Mouse (Mus musculus): ENCODE data around the gene Nenf. TPM values are rescaled to one million over a fixed set of nuclear protein-coding genes. Genes with fewer than 3 reads are reported as not detected.

The Nenf gene
- polyA plus RNA-seq (2015; fragmentation: Nextera tagmentation; extraction: Ambion mirVana), result 93.6 and 98.5 TPM in 2 replicates

GRCm38 (mm10) chr1:191317591-191318196, at the start of gene Nenf:
Nenf (minus strand) TSS chr1:191318194.
- Histone ChIP-seq H3K4me2 (peak within 1 kb of the TSS; percentile 81), H3K9me3 (replicated peaks) (no peaks in the 10 kb centered on the region), H3K36me3 (no peaks in the 10 kb centered on the region), H3K4me3 (replicated peaks) (peak within 1 kb of the TSS; percentile 70), H3K27ac (peak within 1 kb of the TSS; percentile 85), H3K27me3 (no peaks in the 10 kb centered on the region), H3K4me1 (peaks cover 15% of the 10 kb centered on the region), H3K9ac (peak within 1 kb of the TSS; percentile 85)
- peak; percentile 95 for ATAC-seq (replicated peaks; ENCODE audit: low FRiP score)
- under 1% methylated on average over 54 of the region's 54 CpGs for WGBS

DNA sequence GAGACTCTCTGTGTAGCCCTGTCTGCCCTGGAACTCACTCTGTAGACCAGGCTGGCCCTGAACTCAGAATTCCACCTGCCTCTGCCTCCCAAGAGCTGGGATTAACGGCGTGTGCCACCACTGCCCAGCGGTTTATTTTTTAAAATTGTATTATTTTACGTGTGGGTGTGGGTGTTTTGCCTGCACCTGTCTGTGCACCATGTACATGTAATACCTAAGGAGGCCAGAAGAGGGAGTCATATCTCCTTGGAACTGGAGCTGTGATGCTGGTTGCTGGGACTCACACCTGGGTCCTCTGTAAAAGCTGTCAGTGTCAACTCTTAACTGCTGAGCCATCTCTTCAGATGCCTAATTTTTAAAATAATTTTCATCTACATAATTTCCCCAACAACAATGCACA, 46.5 kb upstream of the Nenf start:
- no peak overlapping the region for H3K4me3 ChIP-seq (replicated peaks)
- peaks cover 50% of the 10 kb centered on the region for H3K36me3 ChIP-seq
- H3K9me3 ChIP-seq (replicated peaks), result no peaks in the 10 kb centered on the region
- no peak overlapping the region for H3K4me2 ChIP-seq
- no peak overlapping the region for H3K9ac ChIP-seq
- no peaks in the 10 kb centered on the region for H3K27me3 ChIP-seq
- no peaks in the 10 kb centered on the region for H3K4me1 ChIP-seq
- no peak for ATAC-seq (replicated peaks; ENCODE audit: low FRiP score)
- 71% methylated on average over 4 of the region's 4 CpGs for WGBS
- no peak overlapping the region for H3K27ac ChIP-seq

DNA sequence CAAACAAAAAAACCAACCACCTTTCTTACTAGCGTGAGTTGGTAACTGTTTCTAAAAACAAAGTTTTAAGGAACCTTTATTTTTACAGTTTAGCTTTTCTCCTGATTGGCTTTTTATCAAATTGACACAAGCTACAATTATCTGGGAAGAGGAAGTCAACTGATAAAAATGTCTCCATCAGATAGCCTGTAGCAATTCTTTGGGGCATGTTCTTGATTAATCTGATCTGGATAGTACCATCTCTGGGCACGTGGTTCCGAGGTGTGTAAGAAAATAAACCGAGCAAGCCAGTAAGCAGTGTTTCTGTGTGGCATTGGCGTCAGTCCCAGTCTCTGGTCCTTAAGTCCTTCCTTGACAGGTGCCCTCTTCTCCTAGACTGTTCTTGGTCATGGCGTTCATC, 44.4 kb upstream of the Nenf start:
- Histone ChIP-seq H3K9ac (no peak overlapping the region), H3K27me3 (no peaks in the 10 kb centered on the region), H3K27ac (no peak overlapping the region), H3K9me3 (replicated peaks) (no peaks in the 10 kb centered on the region), H3K4me3 (replicated peaks) (no peak overlapping the region), H3K36me3 (peaks cover 60% of the 10 kb centered on the region), H3K4me2 (no peak overlapping the region), H3K4me1 (no peaks in the 10 kb centered on the region)
- WGBS, result 87% methylated on average over 6 of the region's 6 CpGs
- no peak for ATAC-seq (replicated peaks; ENCODE audit: low FRiP score)

GRCm38 (mm10) chr1:191359478-191359877, 41.5 kb upstream of the Nenf start:
- H3K9ac ChIP-seq, result no peak overlapping the region
- no peak overlapping the region for H3K4me3 ChIP-seq (replicated peaks)
- H3K27me3 ChIP-seq, result no peaks in the 10 kb centered on the region
- H3K9me3 ChIP-seq (replicated peaks), result no peaks in the 10 kb centered on the region
- peaks cover 78% of the 10 kb centered on the region for H3K36me3 ChIP-seq
- 90% methylated on average over 7 of the region's 7 CpGs for WGBS
- no peak overlapping the region for H3K27ac ChIP-seq
- ATAC-seq (replicated peaks; ENCODE audit: low FRiP score), result no peak
- H3K4me1 ChIP-seq, result no peaks in the 10 kb centered on the region
- no peak overlapping the region for H3K4me2 ChIP-seq

DNA sequence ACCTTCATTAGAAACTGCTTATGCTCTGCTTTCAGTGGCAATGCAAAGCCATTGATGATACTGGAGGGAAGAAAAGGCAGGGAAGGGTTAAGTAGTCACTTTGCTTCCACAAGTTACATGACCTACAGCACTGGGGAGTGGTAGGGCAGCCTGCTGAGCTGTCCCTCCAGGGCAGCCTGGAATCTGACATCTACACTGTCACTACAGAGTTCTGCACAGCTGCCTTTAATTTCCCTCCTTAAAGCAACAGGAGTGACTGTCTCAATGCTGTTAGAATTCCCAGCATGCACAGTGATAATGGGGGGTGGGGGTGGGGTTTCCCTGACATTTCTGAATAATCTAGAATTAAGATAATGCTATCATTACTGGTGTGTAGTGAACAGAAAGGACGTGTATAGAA, 38.9 kb upstream of the Nenf start:
- no peak for ATAC-seq (replicated peaks; ENCODE audit: low FRiP score)
- Histone ChIP-seq H3K4me3 (replicated peaks) (no peak overlapping the region), H3K4me2 (no peak overlapping the region), H3K36me3 (peaks cover 85% of the 10 kb centered on the region), H3K27me3 (no peaks in the 10 kb centered on the region), H3K9ac (no peak overlapping the region), H3K4me1 (no peaks in the 10 kb centered on the region), H3K27ac (no peak overlapping the region), H3K9me3 (replicated peaks) (no peaks in the 10 kb centered on the region)
- WGBS, result 78% methylated on average over 1 of the region's 1 CpGs

GRCm38 (mm10) chr1:191353836-191354235, 35.8 kb upstream of the Nenf start:
- 92% methylated on average over 4 of the region's 4 CpGs for WGBS
- no peak overlapping the region for H3K27ac ChIP-seq
- no peaks in the 10 kb centered on the region for H3K9me3 ChIP-seq (replicated peaks)
- no peak overlapping the region for H3K4me2 ChIP-seq
- no peak overlapping the region for H3K4me3 ChIP-seq (replicated peaks)
- no peaks in the 10 kb centered on the region for H3K27me3 ChIP-seq
- no peak overlapping the region for H3K9ac ChIP-seq
- H3K4me1 ChIP-seq, result no peaks in the 10 kb centered on the region
- peaks cover 93% of the 10 kb centered on the region for H3K36me3 ChIP-seq
- no peak for ATAC-seq (replicated peaks; ENCODE audit: low FRiP score)

DNA sequence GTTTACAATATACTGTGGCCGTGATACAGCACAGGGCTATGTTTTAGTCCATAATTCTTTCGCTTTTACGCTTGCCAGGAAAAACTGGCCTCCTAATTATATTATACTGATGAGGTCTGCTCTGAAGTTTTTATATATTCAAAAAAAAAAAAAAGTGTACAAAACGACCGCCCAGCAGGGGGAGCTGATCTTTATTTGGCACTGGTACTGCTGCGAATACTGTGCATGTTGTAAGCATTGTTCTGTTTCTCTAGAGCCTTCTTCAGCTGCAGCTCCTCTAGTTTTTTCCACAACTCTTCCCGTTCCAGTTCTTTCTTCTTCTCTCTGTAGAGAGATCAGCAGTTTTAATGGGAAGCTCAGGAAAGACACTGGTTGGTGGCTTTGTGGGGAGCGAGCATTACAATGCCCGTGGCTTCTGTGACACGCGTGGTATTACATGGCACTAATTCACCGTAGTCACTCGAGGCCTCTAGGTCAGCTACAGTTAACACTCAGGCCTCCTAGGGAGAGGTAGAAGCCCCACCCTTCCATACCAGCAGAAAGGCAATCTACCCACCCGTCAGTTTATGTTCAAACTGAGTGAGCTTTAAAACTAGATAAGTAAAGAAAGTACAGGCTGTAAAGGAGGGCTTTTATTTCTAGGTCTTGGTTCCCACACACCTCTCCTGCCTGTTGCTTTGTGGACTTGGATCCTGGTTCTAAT, 34.9 kb upstream of the Nenf start:
- Histone ChIP-seq H3K27ac (no peak overlapping the region), H3K27me3 (no peaks in the 10 kb centered on the region), H3K4me1 (0 out of 2 replicates have a peak, but pooled peaks cover 3% of the 10 kb centered on the region), H3K4me2 (no peak overlapping the region), H3K9me3 (replicated peaks) (no peaks in the 10 kb centered on the region), H3K4me3 (replicated peaks) (no peak overlapping the region), H3K36me3 (peaks cover 90% of the 10 kb centered on the region), H3K9ac (no peak overlapping the region)
- ATAC-seq (replicated peaks; ENCODE audit: low FRiP score), result no peak
- WGBS, result 65% methylated on average over 14 of the region's 14 CpGs

DNA sequence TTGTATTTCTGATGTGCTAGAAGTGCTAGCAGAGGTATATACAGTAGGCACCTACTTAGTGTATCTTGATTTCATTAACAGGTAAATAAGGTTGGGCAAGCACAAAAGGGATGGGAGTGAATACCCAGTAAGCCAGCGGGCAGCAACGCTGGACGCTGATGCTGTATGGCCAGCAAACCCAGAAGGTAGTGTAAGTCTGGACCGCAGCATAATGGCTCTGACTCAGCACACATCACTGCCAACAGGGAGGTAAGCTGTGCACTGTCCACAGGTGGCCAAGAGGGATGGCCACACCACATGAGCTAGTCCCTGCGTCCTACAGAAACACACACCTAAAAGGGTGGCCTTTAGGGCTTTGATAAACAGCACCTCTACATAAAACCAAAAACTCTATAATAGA, 32.4 kb upstream of the Nenf start:
- Histone ChIP-seq H3K36me3 (peaks cover 91% of the 10 kb centered on the region), H3K4me3 (replicated peaks) (no peak overlapping the region), H3K4me1 (0 out of 2 replicates have a peak, but pooled peaks cover 3% of the 10 kb centered on the region), H3K9me3 (replicated peaks) (no peaks in the 10 kb centered on the region), H3K9ac (no peak overlapping the region), H3K27me3 (no peaks in the 10 kb centered on the region), H3K27ac (no peak overlapping the region), H3K4me2 (no peak overlapping the region)
- 93% methylated on average over 5 of the region's 5 CpGs for WGBS
- ATAC-seq (replicated peaks; ENCODE audit: low FRiP score), result no peak

GRCm38 (mm10) chr1:191349486-191350037, 31.6 kb upstream of the Nenf start:
- Histone ChIP-seq H3K9me3 (replicated peaks) (no peaks in the 10 kb centered on the region), H3K36me3 (peaks cover 90% of the 10 kb centered on the region), H3K9ac (no peak overlapping the region), H3K4me2 (no peak overlapping the region), H3K27ac (0 out of 2 replicates have a peak overlapping the region, but pooled peaks have one; percentile 3), H3K4me3 (replicated peaks) (no peak overlapping the region), H3K4me1 (0 out of 2 replicates have a peak, but pooled peaks cover 3% of the 10 kb centered on the region), H3K27me3 (no peaks in the 10 kb centered on the region)
- no peak for ATAC-seq (replicated peaks; ENCODE audit: low FRiP score)
- 79% methylated on average over 23 of the region's 23 CpGs for WGBS

GRCm38 (mm10) chr1:191348996-191349395, 31.0 kb upstream of the Nenf start:
- Histone ChIP-seq H3K27me3 (no peaks in the 10 kb centered on the region), H3K27ac (0 out of 2 replicates have a peak overlapping the region, but pooled peaks have one; percentile 3), H3K9ac (no peak overlapping the region), H3K4me1 (0 out of 2 replicates have a peak, but pooled peaks cover 3% of the 10 kb centered on the region), H3K4me3 (replicated peaks) (no peak overlapping the region), H3K4me2 (no peak overlapping the region), H3K9me3 (replicated peaks) (no peaks in the 10 kb centered on the region), H3K36me3 (peaks cover 90% of the 10 kb centered on the region)
- 62% methylated on average over 5 of the region's 5 CpGs for WGBS
- no peak for ATAC-seq (replicated peaks; ENCODE audit: low FRiP score)

GRCm38 (mm10) chr1:191348592-191348991, 30.6 kb upstream of the Nenf start:
- H3K27me3 ChIP-seq, result no peaks in the 10 kb centered on the region
- 0 out of 2 replicates have a peak, but pooled peaks cover 3% of the 10 kb centered on the region for H3K4me1 ChIP-seq
- no peak overlapping the region for H3K9ac ChIP-seq
- peaks cover 90% of the 10 kb centered on the region for H3K36me3 ChIP-seq
- 86% methylated on average over 2 of the region's 2 CpGs for WGBS
- no peak for ATAC-seq (replicated peaks; ENCODE audit: low FRiP score)
- no peak overlapping the region for H3K27ac ChIP-seq
- H3K4me3 ChIP-seq (replicated peaks), result no peak overlapping the region
- H3K9me3 ChIP-seq (replicated peaks), result no peaks in the 10 kb centered on the region
- no peak overlapping the region for H3K4me2 ChIP-seq

DNA sequence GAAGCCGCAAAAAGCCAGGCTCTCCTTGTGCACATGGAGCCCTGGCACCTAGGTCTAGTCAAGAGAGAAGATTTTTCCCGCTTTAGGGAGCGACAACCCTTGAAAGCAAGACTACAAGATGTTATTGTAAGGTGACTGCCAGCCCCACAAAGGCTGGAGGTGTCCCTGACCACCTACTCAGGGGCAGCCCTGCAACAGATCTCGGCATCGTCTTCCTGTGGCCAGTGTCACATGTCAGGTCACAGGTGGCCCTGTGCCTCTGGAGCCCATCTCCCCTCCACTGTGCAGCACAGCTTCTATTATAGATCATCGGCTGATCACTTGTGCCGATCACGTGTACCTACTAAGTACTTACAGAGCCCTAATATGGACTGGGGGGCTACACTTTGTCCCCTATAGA, 29.6 kb upstream of the Nenf start:
- H3K27me3 ChIP-seq, result no peaks in the 10 kb centered on the region
- no peak overlapping the region for H3K4me3 ChIP-seq (replicated peaks)
- WGBS, result 92% methylated on average over 8 of the region's 8 CpGs
- no peak overlapping the region for H3K27ac ChIP-seq
- no peak overlapping the region for H3K9ac ChIP-seq
- 0 out of 2 replicates have a peak, but pooled peaks cover 3% of the 10 kb centered on the region for H3K4me1 ChIP-seq
- ATAC-seq (replicated peaks; ENCODE audit: low FRiP score), result no peak
- no peaks in the 10 kb centered on the region for H3K9me3 ChIP-seq (replicated peaks)
- peaks cover 91% of the 10 kb centered on the region for H3K36me3 ChIP-seq
- no peak overlapping the region for H3K4me2 ChIP-seq
